Mouse (Mus musculus): Measurements from ENCODE around the gene Dpf3. TPM values are rescaled to one million over a fixed set of nuclear protein-coding genes. Genes with fewer than 3 reads are reported as not detected.

Dpf3 gene
- polyA plus RNA-seq, 1 experiment from 2014 or later, result 1.4 TPM

- H3K4me2 ChIP-seq (replicated peaks; ENCODE audit: low read depth, low read length), result no peak overlapping the region
- H3K4me1 ChIP-seq (ENCODE audit: insufficient read depth, low read depth, low read length), result no peaks in the 10 kb centered on the region
- no peaks in the 10 kb centered on the region for H3K27me3 ChIP-seq (replicated peaks; ENCODE audit: insufficient read depth, low read length)
- H3K9me3 ChIP-seq (ENCODE audit: low read length), result no peaks in the 10 kb centered on the region
- no peak overlapping the region for H3K27ac ChIP-seq (ENCODE audit: low read length)
- 48% methylated on average over 8 of the region's 8 CpGs for WGBS
- DNase-seq (ENCODE audit: low spot score) (no peak), ATAC-seq (no peak)
- H3K36me3 ChIP-seq (ENCODE audit: insufficient read depth, low read length), result no peaks in the 10 kb centered on the region
- H3K9ac ChIP-seq (replicated peaks; ENCODE audit: low read depth), result no peak overlapping the region
- TF ChIP-seq CTCF (IDR thresholded peaks at IDR 0.05), result no peak
- TF ChIP-seq EP300 (IDR thresholded peaks at IDR 0.05), result no peak
- H3K4me3 ChIP-seq (ENCODE audit: low read depth, low read length), result no peak overlapping the region
Measured at GRCm38 (mm10) chr12:83451850-83452249, 35.7 kb downstream of the Dpf3 start.

GRCm38 (mm10) chr12:83450471-83450870 is 37.0 kb downstream of the Dpf3 start:
- Histone ChIP-seq H3K4me3 (ENCODE audit: low read depth, low read length) (no peak overlapping the region), H3K36me3 (ENCODE audit: insufficient read depth, low read length) (no peaks in the 10 kb centered on the region), H3K9me3 (ENCODE audit: low read length) (no peaks in the 10 kb centered on the region), H3K4me2 (replicated peaks; ENCODE audit: low read depth, low read length) (no peak overlapping the region), H3K27ac (ENCODE audit: low read length) (no peak overlapping the region), H3K27me3 (replicated peaks; ENCODE audit: insufficient read depth, low read length) (no peaks in the 10 kb centered on the region), H3K4me1 (ENCODE audit: insufficient read depth, low read depth, low read length) (no peaks in the 10 kb centered on the region), H3K9ac (replicated peaks; ENCODE audit: low read depth) (no peak overlapping the region)
- no peak for DNase-seq (ENCODE audit: low spot score)
- WGBS, result 88% methylated on average over 1 of the region's 1 CpGs
- no peak for TF ChIP-seq CTCF (IDR thresholded peaks at IDR 0.05)
- no peak for TF ChIP-seq EP300 (IDR thresholded peaks at IDR 0.05)
- no peak for ATAC-seq

- TF ChIP-seq EP300 (IDR thresholded peaks at IDR 0.05), result no peak
- no peak for TF ChIP-seq CTCF (IDR thresholded peaks at IDR 0.05)
- H3K36me3 ChIP-seq (ENCODE audit: insufficient read depth, low read length), result no peaks in the 10 kb centered on the region
- no peaks in the 10 kb centered on the region for H3K27me3 ChIP-seq (replicated peaks; ENCODE audit: insufficient read depth, low read length)
- WGBS, result 76% methylated on average over 7 of the region's 7 CpGs
- H3K4me2 ChIP-seq (replicated peaks; ENCODE audit: low read depth, low read length), result no peak overlapping the region
- no peak overlapping the region for H3K4me3 ChIP-seq (ENCODE audit: low read depth, low read length)
- H3K27ac ChIP-seq (ENCODE audit: low read length), result no peak overlapping the region
- no peaks in the 10 kb centered on the region for H3K4me1 ChIP-seq (ENCODE audit: insufficient read depth, low read depth, low read length)
- no peak for DNase-seq (ENCODE audit: low spot score)
- no peaks in the 10 kb centered on the region for H3K9me3 ChIP-seq (ENCODE audit: low read length)
- no peak for ATAC-seq
- H3K9ac ChIP-seq (replicated peaks; ENCODE audit: low read depth), result no peak overlapping the region
Measured at GRCm38 (mm10) chr12:83449202-83449601, 38.3 kb downstream of the Dpf3 start.

GRCm38 (mm10) chr12:83445587-83445986 is 41.9 kb downstream of the Dpf3 start:
- DNase-seq (ENCODE audit: low spot score) (no peak), ATAC-seq (no peak)
- no peak overlapping the region for H3K4me2 ChIP-seq (replicated peaks; ENCODE audit: low read depth, low read length)
- H3K9ac ChIP-seq (replicated peaks; ENCODE audit: low read depth), result no peak overlapping the region
- no peaks in the 10 kb centered on the region for H3K4me1 ChIP-seq (ENCODE audit: insufficient read depth, low read depth, low read length)
- no peak overlapping the region for H3K27ac ChIP-seq (ENCODE audit: low read length)
- no peak overlapping the region for H3K4me3 ChIP-seq (ENCODE audit: low read depth, low read length)
- H3K9me3 ChIP-seq (ENCODE audit: low read length), result no peaks in the 10 kb centered on the region
- 62% methylated on average over 6 of the region's 6 CpGs for WGBS
- no peaks in the 10 kb centered on the region for H3K27me3 ChIP-seq (replicated peaks; ENCODE audit: insufficient read depth, low read length)
- TF ChIP-seq EP300 (IDR thresholded peaks at IDR 0.05), result no peak
- TF ChIP-seq CTCF (IDR thresholded peaks at IDR 0.05), result no peak
- H3K36me3 ChIP-seq (ENCODE audit: insufficient read depth, low read length), result no peaks in the 10 kb centered on the region

GRCm38 (mm10) chr12:83444448-83444847 is 43.1 kb downstream of the Dpf3 start:
- Histone ChIP-seq H3K9me3 (ENCODE audit: low read length) (no peaks in the 10 kb centered on the region), H3K9ac (replicated peaks; ENCODE audit: low read depth) (no peak overlapping the region), H3K36me3 (ENCODE audit: insufficient read depth, low read length) (no peaks in the 10 kb centered on the region), H3K4me1 (ENCODE audit: insufficient read depth, low read depth, low read length) (no peaks in the 10 kb centered on the region), H3K27me3 (replicated peaks; ENCODE audit: insufficient read depth, low read length) (no peaks in the 10 kb centered on the region), H3K27ac (ENCODE audit: low read length) (no peak overlapping the region), H3K4me2 (replicated peaks; ENCODE audit: low read depth, low read length) (no peak overlapping the region), H3K4me3 (ENCODE audit: low read depth, low read length) (no peak overlapping the region)
- DNase-seq (ENCODE audit: low spot score), result no peak
- no peak for TF ChIP-seq EP300 (IDR thresholded peaks at IDR 0.05)
- TF ChIP-seq CTCF (IDR thresholded peaks at IDR 0.05), result no peak
- 91% methylated on average over 2 of the region's 2 CpGs for whole genome bisulfite sequencing
- ATAC-seq, result no peak

GRCm38 (mm10) chr12:83438002-83438401 is 49.5 kb downstream of the Dpf3 start:
- no peak overlapping the region for H3K27ac ChIP-seq (ENCODE audit: low read length)
- no peaks in the 10 kb centered on the region for H3K27me3 ChIP-seq (replicated peaks; ENCODE audit: insufficient read depth, low read length)
- no peak overlapping the region for H3K4me3 ChIP-seq (ENCODE audit: low read depth, low read length)
- DNase-seq (ENCODE audit: low spot score), result no peak
- H3K9ac ChIP-seq (replicated peaks; ENCODE audit: low read depth), result no peak overlapping the region
- no peaks in the 10 kb centered on the region for H3K36me3 ChIP-seq (ENCODE audit: insufficient read depth, low read length)
- no peak overlapping the region for H3K4me2 ChIP-seq (replicated peaks; ENCODE audit: low read depth, low read length)
- no peak for TF ChIP-seq CTCF (IDR thresholded peaks at IDR 0.05)
- ATAC-seq, result no peak
- H3K4me1 ChIP-seq (ENCODE audit: insufficient read depth, low read depth, low read length), result no peaks in the 10 kb centered on the region
- WGBS, result 69% methylated on average over 2 of the region's 2 CpGs
- H3K9me3 ChIP-seq (ENCODE audit: low read length), result no peaks in the 10 kb centered on the region
